Mouse (Mus musculus): ENCODE results near the gene B3gnt4. TPM values are rescaled to one million over a fixed set of nuclear protein-coding genes. Genes with fewer than 3 reads are reported as not detected.
A peak's percentile ranks its signal among the peaks of the same experiment; 100 is the strongest.
"Not testable (repeated sequence)": the region's sequence is repeated elsewhere in the genome, so short reads cannot be mapped to it uniquely, and the experiment has no call there.

Gene B3gnt4
- polyA plus RNA-seq, 1 experiment from 2014 or later = 1.2 TPM

DNA sequence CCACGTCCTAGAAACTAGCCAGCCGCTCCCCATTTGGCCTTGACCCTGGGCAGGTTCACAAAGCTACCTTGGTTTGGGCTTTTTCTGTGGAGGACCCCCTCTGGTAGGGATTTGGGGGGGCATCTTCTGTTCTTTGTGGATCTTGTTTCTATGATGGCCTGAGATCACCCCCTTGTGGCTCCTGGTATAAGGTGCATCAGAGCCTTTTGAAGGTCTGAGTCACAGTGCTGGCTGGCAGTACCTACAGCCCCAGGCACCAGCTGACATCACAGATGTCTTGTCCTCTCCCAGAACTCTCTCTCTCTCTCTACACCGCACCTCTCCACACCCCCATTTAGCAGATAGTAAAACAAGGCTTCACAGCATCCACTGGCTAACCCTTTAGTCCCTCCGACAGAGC, 10.5 kb upstream of the B3gnt4 start:
- Histone ChIP-seq H3K27ac (replicated peaks; ENCODE audit: low read depth, low read length) (no peak overlapping the region), H3K36me3 (ENCODE audit: control insufficient read depth, insufficient read depth, low read length) (no peaks in the 10 kb centered on the region), H3K4me1 (ENCODE audit: control insufficient read depth, insufficient read depth, low read length) (0 out of 2 replicates have a peak, but pooled peaks cover 4% of the 10 kb centered on the region), H3K4me2 (ENCODE audit: low read length) (no peak overlapping the region), H3K27me3 (ENCODE audit: control insufficient read depth, insufficient read depth, low read length) (no peaks in the 10 kb centered on the region), H3K9ac (replicated peaks; ENCODE audit: low read length) (no peak overlapping the region), H3K4me3 (replicated peaks; ENCODE audit: low read depth, low read length) (no peak overlapping the region), H3K9me3 (ENCODE audit: control insufficient read depth, low read length) (no peaks in the 10 kb centered on the region)
- 47% methylated on average over 4 of the region's 4 CpGs for WGBS
- DNase-seq = peak; percentile 60
- no peak for ATAC-seq (ENCODE audit: low FRiP score, low TSS enrichment)

DNA sequence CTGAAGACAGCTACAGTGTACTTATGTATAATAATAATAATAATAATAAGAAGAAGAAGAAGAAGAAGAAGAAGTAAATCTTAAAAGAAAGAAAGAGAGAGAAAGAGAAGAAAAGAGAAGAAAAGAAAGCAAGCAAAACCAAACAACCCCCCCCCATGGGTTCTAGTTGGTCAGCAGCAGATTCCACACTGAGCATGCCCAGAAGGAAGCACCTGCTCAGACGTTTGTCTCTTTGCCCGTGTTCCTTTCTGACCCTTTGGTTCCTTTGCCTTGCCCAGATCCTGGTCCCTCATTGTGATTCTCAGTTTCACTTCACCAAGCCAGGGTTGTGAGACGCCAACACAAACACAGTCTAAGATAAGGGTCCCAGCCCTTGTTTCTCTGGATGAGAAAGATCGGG, 8.3 kb upstream of the B3gnt4 start:
- 87% methylated on average over 4 of the region's 4 CpGs for WGBS
- H3K9ac ChIP-seq (replicated peaks; ENCODE audit: low read length) = no peak overlapping the region
- DNase-seq = no peak
- no peaks in the 10 kb centered on the region for H3K36me3 ChIP-seq (ENCODE audit: control insufficient read depth, insufficient read depth, low read length)
- H3K9me3 ChIP-seq (ENCODE audit: control insufficient read depth, low read length) = no peaks in the 10 kb centered on the region
- H3K27ac ChIP-seq (replicated peaks; ENCODE audit: low read depth, low read length) = no peak overlapping the region
- ATAC-seq (ENCODE audit: low FRiP score, low TSS enrichment) = no peak
- 0 out of 2 replicates have a peak, but pooled peaks cover 4% of the 10 kb centered on the region for H3K4me1 ChIP-seq (ENCODE audit: control insufficient read depth, insufficient read depth, low read length)
- H3K4me2 ChIP-seq (ENCODE audit: low read length) = no peak overlapping the region
- no peaks in the 10 kb centered on the region for H3K27me3 ChIP-seq (ENCODE audit: control insufficient read depth, insufficient read depth, low read length)
- no peak overlapping the region for H3K4me3 ChIP-seq (replicated peaks; ENCODE audit: low read depth, low read length)

GRCm38 (mm10) chr5:123507936-123508723, 2.1 kb upstream of the B3gnt4 start:
- Histone ChIP-seq H3K27me3 (ENCODE audit: control insufficient read depth, insufficient read depth, low read length) (no peaks in the 10 kb centered on the region), H3K27ac (replicated peaks; ENCODE audit: low read depth, low read length) (0 out of 2 replicates have a peak overlapping the region, but pooled peaks have one; percentile 26), H3K9ac (replicated peaks; ENCODE audit: low read length) (peak overlapping the region; percentile 65), H3K9me3 (ENCODE audit: control insufficient read depth, low read length) (no peaks in the 10 kb centered on the region), H3K4me2 (ENCODE audit: low read length) (peak overlapping the region; percentile 73), H3K36me3 (ENCODE audit: control insufficient read depth, insufficient read depth, low read length) (peaks cover 21% of the 10 kb centered on the region), H3K4me1 (ENCODE audit: control insufficient read depth, insufficient read depth, low read length) (0 out of 2 replicates have a peak, but pooled peaks cover 3% of the 10 kb centered on the region), H3K4me3 (replicated peaks; ENCODE audit: low read depth, low read length) (peak overlapping the region; percentile 61)
- WGBS = under 1% methylated on average over 59 of the region's 59 CpGs
- ATAC-seq (ENCODE audit: low FRiP score, low TSS enrichment) = peak; percentile 90
- DNase-seq = peak; percentile 95

DNA sequence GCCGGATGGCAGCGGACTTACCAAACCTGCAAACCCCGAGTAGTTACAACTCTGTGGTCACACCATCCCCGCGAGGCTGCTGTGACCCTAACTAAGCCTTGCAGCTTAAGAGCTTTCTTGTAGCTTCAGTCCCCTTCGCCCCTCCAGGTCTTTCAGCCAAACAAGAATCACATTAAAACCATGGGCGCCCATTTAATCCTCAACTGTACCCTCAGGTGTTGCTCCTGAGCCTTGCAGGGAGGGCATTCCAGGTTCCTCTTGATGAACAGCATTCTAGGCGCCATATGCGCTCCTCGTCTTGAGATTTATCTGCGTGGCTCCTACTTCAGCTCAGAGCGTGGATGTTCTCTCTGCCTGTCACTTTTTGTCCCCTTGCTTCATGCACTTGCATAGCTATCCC, 1.3 kb upstream of the B3gnt4 start:
- Histone ChIP-seq H3K4me1 (ENCODE audit: control insufficient read depth, insufficient read depth, low read length) (0 out of 2 replicates have a peak, but pooled peaks cover 3% of the 10 kb centered on the region), H3K9me3 (ENCODE audit: control insufficient read depth, low read length) (no peaks in the 10 kb centered on the region), H3K27me3 (ENCODE audit: control insufficient read depth, insufficient read depth, low read length) (no peaks in the 10 kb centered on the region), H3K4me2 (ENCODE audit: low read length) (peak overlapping the region; percentile 73), H3K4me3 (replicated peaks; ENCODE audit: low read depth, low read length) (peak overlapping the region; percentile 61), H3K36me3 (ENCODE audit: control insufficient read depth, insufficient read depth, low read length) (peaks cover 26% of the 10 kb centered on the region), H3K9ac (replicated peaks; ENCODE audit: low read length) (peak overlapping the region; percentile 65), H3K27ac (replicated peaks; ENCODE audit: low read depth, low read length) (no peak overlapping the region)
- DNase-seq (peak; percentile 52), ATAC-seq (ENCODE audit: low FRiP score, low TSS enrichment) (no peak)
- 6% methylated on average over 12 of the region's 12 CpGs for WGBS

- DNase-seq; H3K9me3 ChIP-seq (ENCODE audit: control insufficient read depth, low read length); H3K27ac ChIP-seq (replicated peaks; ENCODE audit: low read depth, low read length); H3K4me1 ChIP-seq (ENCODE audit: control insufficient read depth, insufficient read depth, low read length); ATAC-seq (ENCODE audit: low FRiP score, low TSS enrichment); H3K9ac ChIP-seq (replicated peaks; ENCODE audit: low read length); H3K27me3 ChIP-seq (ENCODE audit: control insufficient read depth, insufficient read depth, low read length); H3K4me3 ChIP-seq (replicated peaks; ENCODE audit: low read depth, low read length); H3K4me2 ChIP-seq (ENCODE audit: low read length): not testable (repeated sequence)
- WGBS = 76% methylated on average over 3 of the region's 3 CpGs
- peaks cover 48% of the 10 kb centered on the region for H3K36me3 ChIP-seq (ENCODE audit: control insufficient read depth, insufficient read depth, low read length)
These were observed 1.2 kb downstream of the B3gnt4 start for GRCm38 (mm10) chr5:123511426-123511825.

- 87% methylated on average over 3 of the region's 3 CpGs for WGBS
These were observed 1.8 kb downstream of the B3gnt4 start for GRCm38 (mm10) chr5:123512102-123512501.

DNA sequence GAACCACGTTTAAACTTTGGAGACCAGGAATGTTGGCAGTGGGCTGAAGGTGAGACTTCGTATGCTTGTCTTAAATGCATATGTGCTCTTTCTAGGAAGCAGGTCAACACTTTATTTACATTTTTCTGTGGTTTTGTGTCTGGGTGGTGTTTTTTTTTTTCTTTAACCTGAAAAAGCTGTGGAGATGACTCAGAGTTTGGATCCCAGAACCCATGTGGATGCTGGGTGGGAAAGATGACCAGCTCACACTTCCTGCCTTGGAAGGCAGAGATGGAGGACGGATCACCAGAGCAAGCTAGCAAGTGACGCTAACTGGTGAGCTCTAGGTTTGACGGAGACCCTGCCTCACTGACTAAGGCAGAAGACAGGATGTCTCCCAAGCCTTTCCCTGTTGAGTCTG, 4.6 kb downstream of the B3gnt4 start:
- no peak overlapping the region for H3K9ac ChIP-seq (replicated peaks; ENCODE audit: low read length)
- H3K36me3 ChIP-seq (ENCODE audit: control insufficient read depth, insufficient read depth, low read length) = peaks cover 77% of the 10 kb centered on the region
- DNase-seq = no peak

More at GRCm38 (mm10) chr5:123512102-123512501, 1.8 kb downstream of the B3gnt4 start:
- Histone ChIP-seq H3K9me3 (ENCODE audit: control insufficient read depth, low read length) (no peaks in the 10 kb centered on the region), H3K4me3 (replicated peaks; ENCODE audit: low read depth, low read length) (no peak overlapping the region), H3K4me2 (ENCODE audit: low read length) (no peak overlapping the region), H3K9ac (replicated peaks; ENCODE audit: low read length) (no peak overlapping the region), H3K4me1 (ENCODE audit: control insufficient read depth, insufficient read depth, low read length) (0 out of 2 replicates have a peak, but pooled peaks cover 3% of the 10 kb centered on the region), H3K36me3 (ENCODE audit: control insufficient read depth, insufficient read depth, low read length) (peaks cover 54% of the 10 kb centered on the region), H3K27ac (replicated peaks; ENCODE audit: low read depth, low read length) (no peak overlapping the region), H3K27me3 (ENCODE audit: control insufficient read depth, insufficient read depth, low read length) (no peaks in the 10 kb centered on the region)
- DNase-seq (no peak), ATAC-seq (ENCODE audit: low FRiP score, low TSS enrichment) (no peak)

DNA sequence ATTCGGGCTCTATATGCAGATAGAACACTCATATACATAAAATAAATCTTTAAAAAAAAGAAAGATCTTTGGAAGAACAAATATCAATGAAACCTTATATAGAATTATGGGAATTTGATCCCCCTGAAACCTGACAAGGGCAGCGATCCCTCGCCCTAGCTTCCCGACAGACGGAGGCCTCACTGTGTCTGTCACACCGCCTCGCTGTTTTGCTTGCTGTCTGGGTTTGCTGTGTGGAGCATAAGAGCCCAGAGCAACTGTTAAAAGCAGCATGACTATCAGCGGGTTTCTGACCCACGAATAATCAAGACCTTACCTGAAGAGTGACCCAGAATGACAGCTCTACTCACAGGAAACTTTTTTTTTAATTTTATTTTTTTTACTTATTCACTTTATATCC, 10.4 kb downstream of the B3gnt4 start:
- Histone ChIP-seq H3K4me2 (ENCODE audit: low read length) (no peak overlapping the region), H3K36me3 (ENCODE audit: control insufficient read depth, insufficient read depth, low read length) (peaks cover 37% of the 10 kb centered on the region), H3K9ac (replicated peaks; ENCODE audit: low read length) (no peak overlapping the region), H3K27ac (replicated peaks; ENCODE audit: low read depth, low read length) (no peak overlapping the region), H3K4me3 (replicated peaks; ENCODE audit: low read depth, low read length) (no peak overlapping the region), H3K9me3 (ENCODE audit: control insufficient read depth, low read length) (no peaks in the 10 kb centered on the region), H3K27me3 (ENCODE audit: control insufficient read depth, insufficient read depth, low read length) (no peaks in the 10 kb centered on the region), H3K4me1 (ENCODE audit: control insufficient read depth, insufficient read depth, low read length) (peaks cover 7% of the 10 kb centered on the region; the same call in 1 of the 2 replicates)
- WGBS = 89% methylated on average over 9 of the region's 9 CpGs
- no peak for DNase-seq
- no peak for ATAC-seq (ENCODE audit: low FRiP score, low TSS enrichment)

More for the DNA sequence above, 4.6 kb downstream of the B3gnt4 start:
- no peak overlapping the region for H3K27ac ChIP-seq (replicated peaks; ENCODE audit: low read depth, low read length)
- H3K4me2 ChIP-seq (ENCODE audit: low read length) = no peak overlapping the region
- no peak overlapping the region for H3K4me3 ChIP-seq (replicated peaks; ENCODE audit: low read depth, low read length)
- H3K27me3 ChIP-seq (ENCODE audit: control insufficient read depth, insufficient read depth, low read length) = no peaks in the 10 kb centered on the region
- H3K9me3 ChIP-seq (ENCODE audit: control insufficient read depth, low read length) = no peaks in the 10 kb centered on the region
- WGBS = 93% methylated on average over 5 of the region's 5 CpGs
- ATAC-seq (ENCODE audit: low FRiP score, low TSS enrichment) = no peak
- no peaks in the 10 kb centered on the region for H3K4me1 ChIP-seq (ENCODE audit: control insufficient read depth, insufficient read depth, low read length)

GRCm38 (mm10) chr5:123521621-123522020, 11.4 kb downstream of the B3gnt4 start:
- H3K9me3 ChIP-seq (ENCODE audit: control insufficient read depth, low read length) = no peaks in the 10 kb centered on the region
- DNase-seq (no peak), ATAC-seq (ENCODE audit: low FRiP score, low TSS enrichment) (no peak)
- 76% methylated on average over 1 of the region's 1 CpGs for WGBS
- peaks cover 29% of the 10 kb centered on the region for H3K36me3 ChIP-seq (ENCODE audit: control insufficient read depth, insufficient read depth, low read length)
- H3K4me2 ChIP-seq (ENCODE audit: low read length) = no peak overlapping the region
- no peak overlapping the region for H3K27ac ChIP-seq (replicated peaks; ENCODE audit: low read depth, low read length)
- peaks cover 7% of the 10 kb centered on the region; the same call in 1 of the 2 replicates for H3K4me1 ChIP-seq (ENCODE audit: control insufficient read depth, insufficient read depth, low read length)
- H3K9ac ChIP-seq (replicated peaks; ENCODE audit: low read length) = no peak overlapping the region
- H3K4me3 ChIP-seq (replicated peaks; ENCODE audit: low read depth, low read length) = no peak overlapping the region
- H3K27me3 ChIP-seq (ENCODE audit: control insufficient read depth, insufficient read depth, low read length) = no peaks in the 10 kb centered on the region
